Mouse (Mus musculus): ENCODE data around the gene Aars. TPM values are rescaled to one million over a fixed set of nuclear protein-coding genes. Genes with fewer than 3 reads are reported as not detected.
A peak's percentile ranks its signal among the peaks of the same experiment; 100 is the strongest.
"Not testable (repeated sequence)": the region's sequence is repeated elsewhere in the genome, so short reads cannot be mapped to it uniquely, and the experiment has no call there.

Gene Aars
- polyA plus RNA-seq (2016; fragmentation: Nextera tagmentation; extraction: Ambion mirVana): 75.6 and 79.8 TPM in 2 replicates

GRCm38 (mm10) chr8:111032916-111033315 lies at the start of gene Aars:
Gene Aars, plus strand, starts transcription at chr8:111033144.
- peak within 1 kb of the TSS; percentile 72 for H3K4me3 ChIP-seq
- WGBS: 95% methylated on average over 7 of the region's 7 CpGs
- H3K4me1 ChIP-seq: peaks cover 28% of the 10 kb centered on the region
- DNase-seq (ENCODE audit: low spot score): no peak
- no peaks in the 10 kb centered on the region for H3K9me3 ChIP-seq (replicated peaks)
- H3K27me3 ChIP-seq (ENCODE audit: low read depth, poor library complexity, severe bottlenecking): peaks cover 15% of the 10 kb centered on the region
- peaks cover 27% of the 10 kb centered on the region for H3K36me3 ChIP-seq
- H3K27ac ChIP-seq (replicated peaks): peak within 1 kb of the TSS; percentile 96

- Histone ChIP-seq H3K27ac (replicated peaks) (no peak overlapping the region), H3K4me1 (no peaks in the 10 kb centered on the region), H3K36me3 (peaks cover 96% of the 10 kb centered on the region), H3K27me3 (ENCODE audit: low read depth, poor library complexity, severe bottlenecking) (no peaks in the 10 kb centered on the region), H3K4me3 (no peak overlapping the region), H3K9me3 (replicated peaks) (no peaks in the 10 kb centered on the region)
- DNase-seq (ENCODE audit: low spot score): no peak
- 89% methylated on average over 8 of the region's 8 CpGs for WGBS
These were observed 44.9 kb upstream of the Aars start for GRCm38 (mm10) chr8:110987805-110988744.

GRCm38 (mm10) chr8:110990017-110990416 lies 42.9 kb upstream of the Aars start:
- DNase-seq (ENCODE audit: low spot score): no peak
- WGBS: 92% methylated on average over 9 of the region's 9 CpGs
- H3K36me3 ChIP-seq: peaks cover 93% of the 10 kb centered on the region

GRCm38 (mm10) chr8:110996641-110997430 lies 36.1 kb upstream of the Aars start:
- no peaks in the 10 kb centered on the region for H3K27me3 ChIP-seq (ENCODE audit: low read depth, poor library complexity, severe bottlenecking)
- no peaks in the 10 kb centered on the region for H3K9me3 ChIP-seq (replicated peaks)
- peak overlapping the region; percentile 91 for H3K4me3 ChIP-seq
- 37% methylated on average over 16 of the region's 16 CpGs for WGBS
- peaks cover 37% of the 10 kb centered on the region for H3K36me3 ChIP-seq
- H3K4me1 ChIP-seq: peaks cover 15% of the 10 kb centered on the region
- H3K27ac ChIP-seq (replicated peaks): peak overlapping the region; percentile 86
- DNase-seq (ENCODE audit: low spot score): no peak

More at GRCm38 (mm10) chr8:110990017-110990416, 42.9 kb upstream of the Aars start:
- H3K4me3 ChIP-seq: no peak overlapping the region
- H3K27me3 ChIP-seq (ENCODE audit: low read depth, poor library complexity, severe bottlenecking): no peaks in the 10 kb centered on the region
- no peaks in the 10 kb centered on the region for H3K4me1 ChIP-seq
- H3K9me3 ChIP-seq (replicated peaks): no peaks in the 10 kb centered on the region
- no peak overlapping the region for H3K27ac ChIP-seq (replicated peaks)

GRCm38 (mm10) chr8:110997547-110998531 lies 35.1 kb upstream of the Aars start, which contains the start of gene Ddx19a:
Gene Ddx19a, minus strand, starts transcription at chr8:110997800.
- H3K9me3 ChIP-seq (replicated peaks): no peaks in the 10 kb centered on the region
- 3% methylated on average over 58 of the region's 58 CpGs for WGBS
- peak within 1 kb of the TSS; percentile 91 for H3K4me3 ChIP-seq
- DNase-seq (ENCODE audit: low spot score): peak; percentile 86
- peaks cover 31% of the 10 kb centered on the region for H3K36me3 ChIP-seq
- H3K27me3 ChIP-seq (ENCODE audit: low read depth, poor library complexity, severe bottlenecking): no peaks in the 10 kb centered on the region
- peaks cover 15% of the 10 kb centered on the region for H3K4me1 ChIP-seq
- peak within 1 kb of the TSS; percentile 86 for H3K27ac ChIP-seq (replicated peaks)

GRCm38 (mm10) chr8:111010230-111010991 lies 22.5 kb upstream of the Aars start:
- WGBS: 84% methylated on average over 9 of the region's 10 CpGs
- H3K9me3 ChIP-seq (replicated peaks); H3K4me3 ChIP-seq; H3K27ac ChIP-seq (replicated peaks); H3K27me3 ChIP-seq (ENCODE audit: low read depth, poor library complexity, severe bottlenecking); DNase-seq (ENCODE audit: low spot score); H3K4me1 ChIP-seq: not testable (repeated sequence)
- H3K36me3 ChIP-seq: peaks cover 78% of the 10 kb centered on the region

GRCm38 (mm10) chr8:111026609-111027008 lies 6.3 kb upstream of the Aars start:
- H3K4me3 ChIP-seq; H3K27ac ChIP-seq (replicated peaks); H3K9me3 ChIP-seq (replicated peaks); H3K36me3 ChIP-seq; DNase-seq (ENCODE audit: low spot score); H3K27me3 ChIP-seq (ENCODE audit: low read depth, poor library complexity, severe bottlenecking): not testable (repeated sequence)
- H3K4me1 ChIP-seq: peaks cover 15% of the 10 kb centered on the region
- WGBS: 91% methylated on average over 2 of the region's 2 CpGs

GRCm38 (mm10) chr8:111027391-111027937 lies 5.5 kb upstream of the Aars start:
- no peaks in the 10 kb centered on the region for H3K9me3 ChIP-seq (replicated peaks)
- H3K36me3 ChIP-seq: no peaks in the 10 kb centered on the region
- DNase-seq (ENCODE audit: low spot score): peak; percentile 80
- H3K4me1 ChIP-seq: peaks cover 15% of the 10 kb centered on the region
- H3K27ac ChIP-seq (replicated peaks): peak overlapping the region; percentile 87
- peak overlapping the region; percentile 90 for H3K4me3 ChIP-seq
- under 1% methylated on average over 31 of the region's 31 CpGs for WGBS
- H3K27me3 ChIP-seq (ENCODE audit: low read depth, poor library complexity, severe bottlenecking): peaks cover 15% of the 10 kb centered on the region

- Histone ChIP-seq H3K4me3 (no peak overlapping the region), H3K4me1 (peaks cover 19% of the 10 kb centered on the region), H3K36me3 (no peaks in the 10 kb centered on the region), H3K27me3 (ENCODE audit: low read depth, poor library complexity, severe bottlenecking) (peaks cover 15% of the 10 kb centered on the region), H3K27ac (replicated peaks) (no peak overlapping the region), H3K9me3 (replicated peaks) (no peaks in the 10 kb centered on the region)
- WGBS: 61% methylated on average over 4 of the region's 4 CpGs
- DNase-seq (ENCODE audit: low spot score): no peak
These were observed 3.4 kb upstream of the Aars start for GRCm38 (mm10) chr8:111029589-111029988.

GRCm38 (mm10) chr8:111030045-111030444 lies 2.9 kb upstream of the Aars start:
- 84% methylated on average over 6 of the region's 6 CpGs for WGBS
- Histone ChIP-seq H3K9me3 (replicated peaks) (no peaks in the 10 kb centered on the region), H3K36me3 (no peaks in the 10 kb centered on the region), H3K4me1 (peaks cover 23% of the 10 kb centered on the region), H3K27ac (replicated peaks) (no peak overlapping the region), H3K27me3 (ENCODE audit: low read depth, poor library complexity, severe bottlenecking) (peaks cover 15% of the 10 kb centered on the region), H3K4me3 (no peak overlapping the region)
- no peak for DNase-seq (ENCODE audit: low spot score)

- Histone ChIP-seq H3K36me3 (peaks cover 14% of the 10 kb centered on the region), H3K9me3 (replicated peaks) (no peaks in the 10 kb centered on the region), H3K27ac (replicated peaks) (no peak within 1 kb of the TSS), H3K4me1 (peaks cover 38% of the 10 kb centered on the region), H3K27me3 (ENCODE audit: low read depth, poor library complexity, severe bottlenecking) (peaks cover 15% of the 10 kb centered on the region), H3K4me3 (no peak within 1 kb of the TSS)
- 95% methylated on average over 19 of the region's 19 CpGs for WGBS
- DNase-seq (ENCODE audit: low spot score): no peak
These were observed 1.4 kb upstream of the Aars start, which contains the start of gene Ddx19b for GRCm38 (mm10) chr8:111031572-111031971. Gene Ddx19b, minus strand, starts transcription at chr8:111031751.
